Mouse (Mus musculus) heart, adult 2 months (tissue): ENCODE measurements around the gene Ckm.

Source experiments
- CTCF ChIP-seq: fragments of 200-600 bp; IDR thresholded peaks from 2 replicates; pipeline ENCODE4 v1.8.1; 2022; ENCODE audit warnings: antibody characterized with exemption, mild to moderate bottlenecking, moderate library complexity
- EP300 ChIP-seq: fragments of 200-500 bp; IDR thresholded peaks from 2 replicates; pipeline ENCODE4 v1.6.1; 2011; ENCODE audit warnings: low read depth, low read length, control low read depth; ENCODE audit not compliant: insufficient read depth

GRCm38 (mm10) chr7:19404476-19404875, at the start of gene Ckm:
- no peak for TF ChIP-seq CTCF
- TF ChIP-seq EP300 = no peak
